Mouse (Mus musculus): Measurements from ENCODE around the gene Tepsin. TPM values are rescaled to one million over a fixed set of nuclear protein-coding genes. Genes with fewer than 3 reads are reported as not detected.

Tepsin gene
- 10.3 TPM for polyA plus RNA-seq (2012; fragmentation: generic; extraction: Trizol)

DNA sequence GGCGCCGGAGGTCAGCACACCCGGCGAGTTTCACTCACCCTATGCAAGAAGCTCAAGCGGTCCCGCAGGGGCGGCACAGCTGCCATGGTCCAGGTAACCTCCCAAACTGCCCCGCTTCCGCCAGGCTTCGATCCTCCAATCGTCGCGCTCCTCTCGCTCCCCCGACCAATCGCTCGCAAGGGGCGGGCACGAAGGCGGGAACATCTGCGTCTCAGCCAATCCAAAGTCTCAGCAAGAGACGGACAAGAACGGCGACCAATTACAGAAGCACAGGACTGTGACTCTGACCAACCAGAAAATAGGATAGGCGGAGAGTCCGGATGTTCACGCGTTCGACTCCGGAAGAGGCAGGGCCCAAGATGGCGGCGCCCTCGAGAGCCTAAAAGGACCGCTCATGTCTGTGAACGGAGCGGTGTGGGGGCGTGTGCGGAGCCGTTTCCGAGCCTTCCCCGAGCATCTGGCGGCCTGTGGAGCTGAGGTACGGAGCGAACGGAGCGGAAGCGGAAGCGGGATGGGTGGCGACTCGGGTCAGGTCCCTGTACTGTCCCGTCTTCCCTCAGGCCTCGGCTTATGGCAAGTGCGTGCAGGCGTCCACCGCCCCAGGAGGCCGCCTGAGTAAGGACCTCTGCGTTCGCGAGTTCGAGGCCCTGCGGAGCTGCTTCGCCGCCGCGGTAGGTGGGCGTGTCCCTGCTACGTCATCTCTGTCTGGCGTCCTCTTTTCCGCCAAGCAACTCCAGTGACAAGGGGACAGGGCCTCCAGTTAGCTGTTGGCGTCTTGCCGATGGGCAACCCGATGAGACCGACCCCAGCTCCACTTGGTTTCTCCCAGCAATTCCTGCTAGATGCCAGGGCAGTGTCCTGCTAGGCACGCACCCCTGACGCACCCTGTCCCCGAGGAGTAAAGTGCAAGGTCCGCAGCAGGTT is at the start of gene Tepsin, which contains the start of gene Ndufaf8:
Gene Tepsin (minus strand): TSS at position 144 of the 924 bp plus-strand sequence.
Gene Ndufaf8 (plus strand): TSS at position 341 of the 924 bp plus-strand sequence.
- H3K4me2 ChIP-seq (ENCODE audit: low read depth), result peak within 1 kb of the TSS; percentile 97
- H3K27me3 ChIP-seq (ENCODE audit: control insufficient read depth, insufficient read depth, insufficient read length), result no peaks in the 10 kb centered on the region
- peak within 1 kb of the TSS; percentile 70 for H3ac ChIP-seq (ENCODE audit: control insufficient read depth, insufficient read length)
- TF ChIP-seq E2F4 (IDR thresholded peaks at IDR 0.05; ENCODE audit: insufficient read depth) (no peak), MYOD1 (IDR thresholded peaks at IDR 0.05; ENCODE audit: control insufficient read depth in 1 of 3, insufficient read length in 2 of 3, low read depth in 2 of 3) (peak in 2 of 3 experiments; percentile 54 to 74), POLR2A (IDR thresholded peaks at IDR 0.05; ENCODE audit: insufficient read length, low read depth) (peak; percentile 57), MAX (IDR thresholded peaks at IDR 0.05; ENCODE audit: low read depth) (no peak), POLR2AphosphoS2 (IDR thresholded peaks at IDR 0.05; ENCODE audit: insufficient read length, low read depth) (peak; percentile 54), REST (IDR thresholded peaks at IDR 0.05; ENCODE audit: insufficient read depth, insufficient read length) (no peak), CEBPB (IDR thresholded peaks at IDR 0.05; ENCODE audit: insufficient read depth, poor library complexity, severe bottlenecking) (no peak), USF1 (IDR thresholded peaks at IDR 0.05; ENCODE audit: low read depth) (no peak), SRF (IDR thresholded peaks at IDR 0.05; ENCODE audit: control insufficient read depth, insufficient read length, low read depth) (peak; percentile 27), TCF3 (IDR thresholded peaks at IDR 0.05; ENCODE audit: insufficient read length, low read depth) (no peak), TCF12 (IDR thresholded peaks at IDR 0.05; ENCODE audit: insufficient read depth, poor library complexity, severe bottlenecking) (no peak), MYOG (IDR thresholded peaks at IDR 0.05; ENCODE audit: control insufficient read depth in 1 of 3, insufficient read depth in 1 of 3, insufficient read length in 2 of 3, low read depth in 2 of 3) (peak; percentile 28 to 80 (median 78))
- peaks cover 10% of the 10 kb centered on the region for H3K36me3 ChIP-seq (ENCODE audit: control insufficient read depth, insufficient read depth)
- peak within 1 kb of the TSS; percentile 85 for H3K4me3 ChIP-seq
- no peaks in the 10 kb centered on the region for H3K79me2 ChIP-seq (ENCODE audit: control insufficient read depth, insufficient read depth)

DNA sequence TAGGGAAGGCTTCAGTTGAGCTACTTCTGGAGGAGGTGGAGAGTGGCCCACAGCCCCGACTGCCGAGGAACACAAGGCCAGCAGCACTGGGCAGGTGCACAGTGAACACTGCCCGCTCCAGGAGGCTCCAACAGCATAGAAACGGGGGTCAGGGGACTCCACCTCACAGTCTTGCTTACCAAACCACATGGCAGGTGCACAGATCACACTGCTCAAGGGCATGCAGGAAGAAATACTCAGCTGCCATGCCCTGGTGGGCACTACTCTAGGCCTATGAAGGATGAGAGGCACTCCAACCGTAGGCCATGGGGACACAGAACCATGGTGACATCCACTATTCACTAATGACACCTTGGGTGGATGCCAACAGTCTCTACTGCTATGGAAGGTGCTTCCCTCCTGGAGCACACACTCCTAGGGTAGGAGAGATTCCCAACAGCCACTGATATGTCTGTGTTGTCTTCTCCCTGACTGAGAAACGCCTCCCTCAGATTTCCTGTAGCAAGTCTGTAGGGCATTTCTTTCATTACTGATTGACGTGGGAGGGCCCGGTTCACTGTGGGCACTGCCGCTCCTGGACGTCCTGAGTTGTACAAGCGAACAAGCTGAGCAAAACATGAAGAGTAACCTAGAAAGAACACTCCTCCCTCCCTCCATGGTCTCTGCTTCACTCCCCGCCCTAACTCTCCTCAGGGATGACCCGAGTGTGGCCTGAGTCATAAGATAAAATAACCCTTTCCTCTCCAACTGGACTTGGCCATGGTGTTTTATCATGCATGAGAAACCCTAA is 45.4 kb upstream of the Tepsin start:
- Histone ChIP-seq H3K36me3 (ENCODE audit: control insufficient read depth, insufficient read depth) (no peaks in the 10 kb centered on the region), H3K79me2 (ENCODE audit: control insufficient read depth, insufficient read depth) (peaks cover 29% of the 10 kb centered on the region), H3K4me2 (ENCODE audit: low read depth) (no peak overlapping the region), H3K27me3 (ENCODE audit: control insufficient read depth, insufficient read depth, insufficient read length) (no peaks in the 10 kb centered on the region), H3K4me3 (no peak overlapping the region), H3ac (ENCODE audit: control insufficient read depth, insufficient read length) (no peak overlapping the region)
- TF ChIP-seq MYOD1 (IDR thresholded peaks at IDR 0.05; ENCODE audit: control insufficient read depth in 1 of 3, insufficient read length in 2 of 3, low read depth in 2 of 3) (peak in 2 of 3 experiments; percentile 68 to 72), MYOG (IDR thresholded peaks at IDR 0.05; ENCODE audit: control insufficient read depth in 1 of 3, insufficient read depth in 1 of 3, insufficient read length in 2 of 3, low read depth in 2 of 3) (peak in 1 of 3 experiments; percentile 61), CEBPB (IDR thresholded peaks at IDR 0.05; ENCODE audit: insufficient read depth, poor library complexity, severe bottlenecking) (no peak)

DNA sequence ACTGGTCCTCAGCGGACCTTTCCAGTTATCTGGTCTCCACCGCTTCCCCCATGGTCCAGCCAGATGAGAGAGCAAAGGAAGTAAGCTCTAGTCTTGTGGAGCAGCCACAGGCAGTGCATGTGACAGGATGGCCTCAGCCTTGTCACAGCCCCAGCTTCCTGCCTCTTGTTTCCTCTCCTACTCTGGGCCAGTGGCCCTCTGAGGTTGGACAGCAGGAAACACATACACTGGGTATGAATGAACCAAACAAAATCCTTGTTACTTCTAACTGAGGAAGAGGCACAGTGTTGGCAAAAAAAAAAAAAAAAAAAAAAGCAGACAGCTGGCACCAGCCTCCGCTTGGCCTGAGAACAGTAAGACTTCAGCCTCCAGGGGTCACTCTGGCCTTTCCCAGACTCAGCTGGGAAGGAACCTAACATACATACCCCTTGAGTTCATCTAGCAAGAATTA is 44.1 kb upstream of the Tepsin start:
- Histone ChIP-seq H3ac (ENCODE audit: control insufficient read depth, insufficient read length) (no peak overlapping the region), H3K4me2 (ENCODE audit: low read depth) (no peak overlapping the region), H3K4me3 (no peak overlapping the region), H3K36me3 (ENCODE audit: control insufficient read depth, insufficient read depth) (no peaks in the 10 kb centered on the region), H3K79me2 (ENCODE audit: control insufficient read depth, insufficient read depth) (peaks cover 16% of the 10 kb centered on the region), H3K27me3 (ENCODE audit: control insufficient read depth, insufficient read depth, insufficient read length) (no peaks in the 10 kb centered on the region)
- TF ChIP-seq MYOG (IDR thresholded peaks at IDR 0.05; ENCODE audit: control insufficient read depth in 1 of 3, insufficient read depth in 1 of 3, insufficient read length in 2 of 3, low read depth in 2 of 3), result peak in 1 of 3 experiments; percentile 29
- TF ChIP-seq CEBPB (IDR thresholded peaks at IDR 0.05; ENCODE audit: insufficient read depth, poor library complexity, severe bottlenecking), result no peak

DNA sequence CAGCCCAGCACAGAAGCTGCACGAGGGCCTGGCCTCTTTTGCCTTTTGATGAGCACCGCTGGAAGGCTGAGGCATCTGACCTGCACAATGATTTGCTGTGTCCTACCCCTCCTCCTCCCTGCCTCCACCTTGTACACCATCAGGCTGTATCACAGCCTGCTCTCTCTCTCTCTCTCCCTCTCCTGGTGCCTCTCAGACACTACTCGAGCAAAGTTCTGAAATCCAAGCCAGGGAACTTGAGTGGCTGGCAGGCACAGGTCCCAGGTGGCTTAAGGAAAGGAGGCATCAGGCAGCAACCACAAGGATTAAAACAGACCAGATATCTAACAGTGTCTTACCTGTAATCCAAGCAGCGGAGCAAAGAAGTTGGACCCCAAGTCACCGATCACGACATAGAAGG is 41.7 kb upstream of the Tepsin start:
- TF ChIP-seq MAX (IDR thresholded peaks at IDR 0.05; ENCODE audit: low read depth) (no peak), USF1 (IDR thresholded peaks at IDR 0.05; ENCODE audit: low read depth) (no peak), CEBPB (IDR thresholded peaks at IDR 0.05; ENCODE audit: insufficient read depth, poor library complexity, severe bottlenecking) (no peak), POLR2A (IDR thresholded peaks at IDR 0.05; ENCODE audit: insufficient read length, low read depth) (no peak), REST (IDR thresholded peaks at IDR 0.05; ENCODE audit: insufficient read depth, insufficient read length) (no peak), MYOG (IDR thresholded peaks at IDR 0.05; ENCODE audit: control insufficient read depth in 1 of 3, insufficient read depth in 1 of 3, insufficient read length in 2 of 3, low read depth in 2 of 3) (no peak), E2F4 (IDR thresholded peaks at IDR 0.05; ENCODE audit: insufficient read depth) (no peak), MYOD1 (IDR thresholded peaks at IDR 0.05; ENCODE audit: control insufficient read depth in 1 of 3, insufficient read length in 2 of 3, low read depth in 2 of 3) (no peak), SRF (IDR thresholded peaks at IDR 0.05; ENCODE audit: control insufficient read depth, insufficient read length, low read depth) (no peak), TCF3 (IDR thresholded peaks at IDR 0.05; ENCODE audit: insufficient read length, low read depth) (no peak), TCF12 (IDR thresholded peaks at IDR 0.05; ENCODE audit: insufficient read depth, poor library complexity, severe bottlenecking) (no peak), POLR2AphosphoS2 (IDR thresholded peaks at IDR 0.05; ENCODE audit: insufficient read length, low read depth) (no peak)
- peaks cover 14% of the 10 kb centered on the region for H3K79me2 ChIP-seq (ENCODE audit: control insufficient read depth, insufficient read depth)
- no peak overlapping the region for H3ac ChIP-seq (ENCODE audit: control insufficient read depth, insufficient read length)
- H3K36me3 ChIP-seq (ENCODE audit: control insufficient read depth, insufficient read depth), result no peaks in the 10 kb centered on the region
- no peaks in the 10 kb centered on the region for H3K27me3 ChIP-seq (ENCODE audit: control insufficient read depth, insufficient read depth, insufficient read length)
- no peak overlapping the region for H3K4me2 ChIP-seq (ENCODE audit: low read depth)
- no peak overlapping the region for H3K4me3 ChIP-seq

Data from myocyte (in vitro differentiated cells).